Mouse (Mus musculus) neutrophil, adult 5-6 weeks (primary cell): ENCODE data around the gene Il24. TPM values are rescaled to one million over a fixed set of nuclear protein-coding genes. Genes with fewer than 3 reads are reported as not detected.

Source experiments
- ATAC-seq: fragments of 151-379, 151-347 bp; 2 replicates; pipeline ENCODE4 v1.8.0; 2017; ENCODE audit warnings: mild to moderate bottlenecking, moderate TSS enrichment; ENCODE audit not compliant: insufficient number of reproducible peaks, poor library complexity, low FRiP score, severe bottlenecking; ENCODE audit errors: extremely low read depth
- total RNA-seq: library from RNA; stranded (forward); fragments of 200-1000 nt; gene quantifications from 2 replicates; pipeline ENCODE4 v1.2.3, GENCODE M21; 2017

Il24 gene
- total RNA-seq, 1 experiment from 2014 or later = not detected

GRCm38 (mm10) chr1:130857456-130857855, 29.8 kb downstream of the Il24 start:
- ATAC-seq = no peak

- no peak for ATAC-seq
Observed at GRCm38 (mm10) chr1:130855723-130856122, 31.5 kb downstream of the Il24 start.

GRCm38 (mm10) chr1:130854819-130855218, 32.4 kb downstream of the Il24 start:
- no peak for ATAC-seq

GRCm38 (mm10) chr1:130850405-130850804, 36.8 kb downstream of the Il24 start:
- peak; percentile 72 for ATAC-seq

GRCm38 (mm10) chr1:130849530-130850214, 37.6 kb downstream of the Il24 start:
- ATAC-seq = no peak

- no peak for ATAC-seq
Observed at GRCm38 (mm10) chr1:130844516-130844915, 42.7 kb downstream of the Il24 start.

- ATAC-seq = no peak
Observed at GRCm38 (mm10) chr1:130841621-130842020, 45.6 kb downstream of the Il24 start.

GRCm38 (mm10) chr1:130840599-130841379, 46.5 kb downstream of the Il24 start:
- ATAC-seq = no peak

- ATAC-seq = peak; percentile 86
Observed at GRCm38 (mm10) chr1:130838288-130838687, 49.0 kb downstream of the Il24 start.

GRCm38 (mm10) chr1:130835161-130835936, 51.9 kb downstream of the Il24 start:
- ATAC-seq = no peak

GRCm38 (mm10) chr1:130832230-130833149, 54.8 kb downstream of the Il24 start:
- ATAC-seq = no peak

Other genes starting within 250 kb of the Il24 start
- gene C4bp, start 225.8 kb downstream of the Il24 start, total RNA-seq = 0.12 TPM in 1 of 2 replicates, not detected in the other
- gene Gm29427, start 171.7 kb downstream of the Il24 start, total RNA-seq = not detected in 2 replicates
- gene Yod1, start 170.1 kb downstream of the Il24 start, total RNA-seq = 12.6 and 13.6 TPM in 2 replicates
- 15.8 and 20.0 TPM in 2 replicates for gene Pfkfb2, start 158.2 kb downstream of the Il24 start, total RNA-seq
- 1.4 and 3.1 TPM in 2 replicates for gene AA986860, start 155.5 kb downstream of the Il24 start, total RNA-seq
- not detected in 2 replicates for gene Fcamr, start 86.6 kb downstream of the Il24 start, total RNA-seq
- gene Pigr, start 60.8 kb downstream of the Il24 start, total RNA-seq = 1.5 and 1.8 TPM in 2 replicates
- 429 and 440 TPM in 2 replicates for gene Fcmr, start 21.8 kb downstream of the Il24 start, total RNA-seq
- 0.74 TPM in 1 of 2 replicates, not detected in the other for gene Il20, start 24.0 kb upstream of the Il24 start, total RNA-seq
- gene Il19, start 52.7 kb upstream of the Il24 start, total RNA-seq = not detected in 2 replicates
- not detected in 2 replicates for gene Il10, start 132.4 kb upstream of the Il24 start, total RNA-seq
- 103 and 112 TPM in 2 replicates for gene Mapkapk2, start 210.4 kb upstream of the Il24 start, total RNA-seq